ENCODE assay signal across 19 mouse cellular contexts in the genomic region with DNA sequence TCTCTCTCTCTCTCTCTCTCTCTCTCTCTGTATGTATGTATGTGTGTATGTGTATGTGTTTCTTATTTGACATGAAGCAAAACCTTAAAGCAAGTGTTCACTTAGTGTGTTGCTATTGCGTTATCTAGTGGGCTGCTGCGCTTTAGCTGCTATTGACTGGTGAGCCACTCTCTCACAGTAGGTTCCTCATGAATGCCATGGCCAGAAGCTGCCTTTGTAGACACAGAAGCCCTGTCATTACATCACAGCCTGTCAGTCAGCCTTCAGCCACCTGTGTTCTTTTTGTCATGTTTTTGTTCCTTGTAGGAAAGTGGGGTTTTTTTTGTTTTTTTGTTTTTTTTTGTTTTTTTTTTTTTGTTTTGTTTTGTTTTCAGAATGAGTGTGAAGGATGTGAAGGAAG.
A peak's percentile ranks its signal among the peaks of the same experiment; 100 is the strongest.
DNase-seq lines count a peak whose midpoint lies in the region; ATAC-seq lines count a peak whose summit lies in the region.
"Had no signal": no experiment of that assay in that cellular context is flagged by ENCODE, and none has a peak within 500 bp of the region (broad histone marks: within the 10 kb centered on the region; RNA-seq: fewer than 3 reads in every experiment).

No protein-coding gene starts in this region.

- H3K36me3 ChIP-seq in forebrain, embryonic 14.5 days (ENCODE audit: control insufficient read depth, insufficient read depth, low read length), result no peaks in the 10 kb centered on the region
- H3K36me3 ChIP-seq in neural tube, embryonic 13.5 days, result no peaks in the 10 kb centered on the region
- H3K36me3 ChIP-seq: embryonic facial prominence, embryonic 15.5 days; hindbrain, embryonic 15.5 days; liver, embryonic 13.5 days had no signal

- H3K4me3 ChIP-seq in forebrain, embryonic 14.5 days (ENCODE audit: low read depth, low read length), result no peak overlapping the region
- no peak overlapping the region for H3K4me3 ChIP-seq in neural tube, embryonic 13.5 days
- H3K4me3 ChIP-seq: embryonic facial prominence, embryonic 15.5 days; gastrocnemius, adult 2 months; hindbrain, embryonic 15.5 days; liver, embryonic 13.5 days; myocyte had no signal

- H3K4me1 ChIP-seq in forebrain, embryonic 14.5 days (ENCODE audit: control insufficient read depth, insufficient read depth, low read length), result peaks cover 9% of the 10 kb centered on the region
- peaks cover 17% of the 10 kb centered on the region for H3K4me1 ChIP-seq in neural tube, embryonic 13.5 days (replicated peaks)
- H3K4me1 ChIP-seq: embryonic facial prominence, embryonic 15.5 days; liver, embryonic 13.5 days had no signal

- H3K27ac ChIP-seq in forebrain, embryonic 14.5 days (ENCODE audit: low read depth, low read length), result no peak overlapping the region
- H3K27ac ChIP-seq in neural tube, embryonic 13.5 days (replicated peaks), result no peak overlapping the region
- H3K27ac ChIP-seq: embryonic facial prominence, embryonic 15.5 days; gastrocnemius, adult 2 months; hindbrain, embryonic 15.5 days; liver, embryonic 13.5 days; stomach, postnatal 0 days had no signal

- peak; percentile 71 for ATAC-seq in forebrain, embryonic 14.5 days
- peak; percentile 58; the same call in 1 of the 2 replicates for ATAC-seq in neural tube, embryonic 13.5 days (ENCODE audit: low read depth)

- H3K27me3 ChIP-seq in forebrain, embryonic 14.5 days (replicated peaks; ENCODE audit: control insufficient read depth, insufficient read depth, low read length), result no peaks in the 10 kb centered on the region
- no peaks in the 10 kb centered on the region for H3K27me3 ChIP-seq in neural tube, embryonic 13.5 days
- H3K27me3 ChIP-seq: embryonic facial prominence, embryonic 15.5 days; hindbrain, embryonic 15.5 days; liver, embryonic 13.5 days had no signal

- H3K4me2 ChIP-seq in forebrain, embryonic 14.5 days (ENCODE audit: low read length), result no peak overlapping the region
- no peak overlapping the region for H3K4me2 ChIP-seq in neural tube, embryonic 13.5 days
- H3K4me2 ChIP-seq: embryonic facial prominence, embryonic 15.5 days; hindbrain, embryonic 15.5 days; liver, embryonic 13.5 days had no signal

- peak; percentile 30 for DNase-seq in heart, adult 11 months
- no peak for DNase-seq in heart, adult 8-10 months (ENCODE audit: low spot score)
- peak; percentile 7 for DNase-seq in thymus, postnatal 14 days
- no peak for DNase-seq in thymus, postnatal 25 days
- DNase-seq in forebrain, embryonic 14.5 days (ENCODE audit: low spot score), result peak; percentile 48
- DNase-seq in cerebellum, postnatal 4 days (ENCODE audit: low spot score in 2 of 2), result no peak
- DNase-seq in adrenal gland, adult (ENCODE audit: inconsistent age in 2 of 2, low spot score in 1 of 2), result no peak
- DNase-seq: adrenal gland, postnatal 25 days; cerebellum, adult 2 months; gastrocnemius, adult 2 months; kidney, adult 11 months; kidney, postnatal 25 days; liver, embryonic 13.5 days; right cerebral cortex, postnatal 14 days had no signal

- no peak overlapping the region for H3K9ac ChIP-seq in forebrain, embryonic 14.5 days (ENCODE audit: low read length)
- no peak overlapping the region for H3K9ac ChIP-seq in neural tube, embryonic 13.5 days
- H3K9ac ChIP-seq: embryonic facial prominence, embryonic 15.5 days; hindbrain, embryonic 15.5 days; liver, embryonic 13.5 days had no signal

- H3K9me3 ChIP-seq in forebrain, embryonic 14.5 days (replicated peaks; ENCODE audit: control insufficient read depth, low read length), result no peaks in the 10 kb centered on the region
- H3K9me3 ChIP-seq in neural tube, embryonic 13.5 days, result no peaks in the 10 kb centered on the region
- H3K9me3 ChIP-seq: embryonic facial prominence, embryonic 15.5 days; hindbrain, embryonic 15.5 days; liver, embryonic 13.5 days had no signal

- WGBS in forebrain, embryonic 14.5 days, result 35% methylated on average over 2 of the region's 2 CpGs
- 37% methylated on average over 2 of the region's 2 CpGs for WGBS in neural tube, embryonic 13.5 days

Comparison
In these comparisons a context has a peak if more than half of its experiments do, and no peak if none do; other contexts are left out.
1. DNase-seq: peak in heart, adult 11 months (single experiment), thymus, postnatal 14 days (single experiment) and forebrain, embryonic 14.5 days (single experiment); none in heart, adult 8-10 months (single experiment), thymus, postnatal 25 days (single experiment), cerebellum, postnatal 4 days (0 of 2) and adrenal gland, adult (0 of 2).